Mouse (Mus musculus): Measurements from ENCODE around the gene Ffar4. TPM values are rescaled to one million over a fixed set of nuclear protein-coding genes. Genes with fewer than 3 reads are reported as not detected.

Ffar4 gene
- total RNA-seq, 2 experiments from 2014 or later, result not detected

DNA sequence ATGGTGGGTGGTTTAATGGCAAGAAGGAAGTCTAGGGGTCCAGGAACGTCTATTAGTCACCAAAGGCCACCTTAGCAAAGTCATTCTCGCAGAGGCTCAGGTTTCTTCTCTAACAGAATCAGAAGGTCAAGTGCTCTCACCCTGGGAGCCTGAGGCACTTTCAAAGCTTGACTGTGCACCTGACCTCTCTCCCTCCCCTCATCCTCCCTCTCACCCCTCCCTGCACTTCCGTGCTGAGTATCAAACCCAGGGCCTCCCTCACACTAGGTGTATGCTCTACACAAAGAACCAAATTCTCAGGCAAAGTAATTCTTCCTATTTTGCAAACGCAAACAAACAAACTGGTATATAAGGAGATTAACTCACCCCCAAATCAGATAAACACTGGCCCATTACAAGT is 640 bp upstream of the Ffar4 start:
- no peak for DNase-seq (ENCODE audit: low spot score in 2 of 2)

DNA sequence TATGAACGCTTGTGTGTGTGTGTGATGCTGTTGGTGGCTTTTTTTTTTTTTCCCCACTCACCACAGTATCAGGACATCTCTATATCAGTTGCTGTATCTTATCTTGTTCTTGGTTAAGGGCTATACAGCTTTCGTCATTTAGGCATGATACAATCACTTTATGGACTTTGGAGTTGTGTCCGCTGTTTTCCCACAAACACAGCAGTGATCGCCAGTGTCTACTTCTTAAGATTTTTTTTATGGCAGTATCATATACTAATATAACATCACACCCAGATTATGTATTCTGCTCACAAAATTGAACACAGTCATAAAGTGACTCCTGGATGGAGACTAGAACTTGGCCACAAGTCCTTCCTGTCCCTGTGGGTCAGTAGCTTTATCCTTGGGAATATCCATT is 11.0 kb downstream of the Ffar4 start:
- DNase-seq (ENCODE audit: low spot score in 2 of 2), result no peak

DNA sequence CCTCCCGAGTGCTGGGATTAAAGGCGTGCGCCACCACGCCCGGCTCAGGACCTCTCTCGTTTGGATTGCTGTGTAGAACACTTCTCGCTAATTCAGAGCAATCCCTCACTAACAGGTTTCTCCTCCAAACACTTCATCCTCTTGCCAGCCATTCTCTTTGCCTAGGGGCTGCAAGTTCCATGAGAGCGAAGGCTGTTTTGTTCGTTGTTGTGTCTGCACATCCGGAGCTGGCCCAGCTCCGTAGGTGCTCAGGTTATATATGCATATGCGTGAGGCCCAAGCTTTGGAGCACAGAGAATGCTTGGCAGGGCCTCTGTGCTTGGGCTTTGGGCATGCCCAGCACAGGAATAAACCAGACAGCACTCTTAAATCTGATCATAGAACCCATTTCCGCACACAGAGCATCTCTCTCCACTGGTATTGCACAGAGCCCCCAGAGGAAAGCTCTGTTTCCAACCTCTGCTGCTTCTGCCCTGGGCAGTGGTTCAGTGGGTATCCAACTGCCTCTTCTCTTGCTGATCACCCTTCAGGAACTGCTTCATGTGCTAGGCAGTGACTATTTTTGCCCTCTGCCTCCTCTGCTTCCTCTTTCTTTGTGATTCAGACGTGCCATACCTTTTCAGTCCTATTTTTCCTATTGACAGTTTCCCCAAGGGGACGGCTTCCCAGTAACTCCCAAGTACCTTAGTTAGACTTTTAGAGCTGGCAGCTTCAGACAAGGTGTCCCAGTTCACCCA is 12.8 kb downstream of the Ffar4 start:
- DNase-seq (ENCODE audit: low spot score in 2 of 2), result no peak

DNA sequence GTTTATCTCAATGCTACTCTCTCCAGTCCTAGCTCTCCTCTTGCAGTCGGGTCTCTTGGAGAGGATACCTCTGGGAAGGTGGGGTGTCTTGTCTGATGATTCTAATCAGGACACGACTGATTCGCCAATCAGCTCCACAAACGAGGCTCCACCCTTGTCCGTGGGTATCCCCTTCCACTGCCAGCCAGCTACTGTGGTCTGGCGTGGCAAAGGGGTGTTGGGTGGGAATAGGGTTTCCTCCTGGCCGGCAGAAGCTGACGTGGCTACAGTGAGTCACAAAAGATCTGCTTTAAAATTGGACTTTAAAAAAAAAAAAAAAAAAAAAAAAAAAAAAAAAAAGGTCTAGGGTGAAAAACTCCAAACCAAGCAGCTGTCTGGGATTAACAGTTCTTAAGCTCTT is 14.2 kb downstream of the Ffar4 start:
- no peak for DNase-seq (ENCODE audit: low spot score in 2 of 2)

DNA sequence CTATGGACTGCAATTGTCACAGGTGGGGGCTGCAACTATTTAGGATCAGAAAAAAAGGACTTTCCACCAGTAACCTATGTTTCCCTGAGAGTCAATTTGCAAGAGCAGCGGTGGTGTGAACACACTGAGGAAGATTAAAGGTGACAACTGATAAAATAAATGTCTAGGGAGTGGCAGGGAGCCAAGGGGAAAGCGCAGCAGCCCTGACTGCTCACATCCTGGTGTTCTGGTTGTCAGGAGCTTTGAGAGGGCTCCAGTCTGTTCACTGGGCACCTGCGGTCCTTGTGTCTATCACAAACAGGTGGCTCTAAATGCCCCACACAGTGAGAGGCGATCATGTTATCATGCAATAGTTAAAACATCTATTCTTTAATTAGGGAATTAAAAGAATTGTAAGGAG is 15.7 kb downstream of the Ffar4 start:
- no peak for DNase-seq (ENCODE audit: low spot score in 2 of 2)

DNA sequence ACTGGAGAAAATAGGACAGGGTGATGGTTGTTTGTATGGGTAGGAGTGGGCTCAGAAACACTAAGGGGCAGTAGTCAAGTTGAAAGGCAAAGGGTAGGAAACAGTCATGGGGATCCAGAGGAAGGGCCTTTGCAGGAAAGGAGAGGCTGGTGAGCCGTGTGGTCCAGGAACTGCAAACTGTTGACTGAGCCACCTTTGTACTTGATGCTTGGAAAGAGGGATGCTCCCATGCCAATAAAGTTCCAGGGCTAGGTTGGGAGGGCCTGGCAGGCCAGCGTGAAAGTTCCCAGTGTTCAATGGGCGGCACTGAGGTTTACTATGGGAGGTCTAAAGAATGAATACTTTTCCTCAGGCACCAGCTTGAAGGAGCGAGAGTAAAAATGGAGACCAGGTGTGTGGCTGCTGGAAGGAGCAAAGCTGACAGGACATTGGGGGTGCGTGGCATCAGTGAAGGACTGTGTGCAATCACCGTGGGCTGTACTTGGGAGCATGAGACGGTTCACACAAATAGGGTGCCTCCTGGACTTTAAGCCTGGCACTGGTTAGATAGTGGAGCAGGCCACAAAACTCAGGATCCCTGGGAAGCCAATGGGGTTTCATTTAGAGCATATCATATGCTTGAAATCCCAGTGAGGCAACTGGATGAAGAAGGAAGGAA is 18.1 kb downstream of the Ffar4 start:
- no peak for DNase-seq (ENCODE audit: low spot score in 2 of 2)

DNA sequence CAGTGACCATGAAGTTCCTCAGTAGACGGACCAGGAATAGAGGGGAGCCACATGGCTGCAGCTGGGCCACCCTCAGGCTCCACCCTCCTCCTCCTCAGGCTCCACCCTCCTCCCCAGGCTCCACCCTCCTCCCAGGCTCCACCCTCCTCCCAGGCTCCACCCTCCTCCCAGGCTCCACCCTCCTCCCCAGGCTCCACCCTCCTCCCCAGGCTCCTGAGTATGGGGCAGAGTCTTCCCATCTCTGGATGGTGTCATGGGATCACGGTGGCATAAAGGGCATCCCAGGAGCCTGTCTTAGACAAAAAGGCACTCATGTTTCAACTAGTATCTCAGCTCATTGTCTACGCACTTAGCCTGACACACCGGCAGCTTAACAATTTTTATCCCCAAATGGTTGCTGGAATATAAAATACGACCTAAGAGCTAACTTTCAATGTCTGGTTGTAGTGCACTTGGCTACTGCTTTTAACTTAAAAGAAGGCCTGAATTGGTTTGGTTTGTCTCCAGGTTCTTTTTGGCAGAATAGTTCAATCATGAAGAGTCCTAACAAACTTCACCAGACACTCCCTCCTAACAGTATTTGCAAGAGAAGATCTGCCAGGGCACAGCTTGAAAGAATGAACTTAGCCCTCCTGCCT is 23.4 kb downstream of the Ffar4 start:
- no peak for DNase-seq (ENCODE audit: low spot score in 2 of 2)

DNA sequence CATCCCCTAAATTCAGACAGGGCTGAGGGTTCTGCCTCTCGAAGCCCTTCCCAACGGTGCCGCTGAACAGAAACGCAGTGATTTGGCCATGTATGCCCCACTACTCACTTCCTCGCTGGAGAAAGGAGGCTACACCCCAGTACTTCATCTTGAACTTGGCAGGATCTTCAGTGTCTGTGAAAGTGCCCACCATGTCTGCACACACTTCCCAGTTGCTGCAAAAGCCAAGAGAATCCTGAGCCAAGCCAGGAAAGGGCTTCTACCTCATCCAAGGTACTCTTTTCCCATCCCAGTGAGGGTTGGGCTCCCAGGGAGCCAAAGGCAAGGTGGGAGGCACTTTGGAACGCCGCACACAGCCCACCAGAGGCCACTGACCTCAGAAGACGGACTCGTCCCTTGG is 27.1 kb downstream of the Ffar4 start:
- no peak for DNase-seq (ENCODE audit: low spot score in 2 of 2)

DNA sequence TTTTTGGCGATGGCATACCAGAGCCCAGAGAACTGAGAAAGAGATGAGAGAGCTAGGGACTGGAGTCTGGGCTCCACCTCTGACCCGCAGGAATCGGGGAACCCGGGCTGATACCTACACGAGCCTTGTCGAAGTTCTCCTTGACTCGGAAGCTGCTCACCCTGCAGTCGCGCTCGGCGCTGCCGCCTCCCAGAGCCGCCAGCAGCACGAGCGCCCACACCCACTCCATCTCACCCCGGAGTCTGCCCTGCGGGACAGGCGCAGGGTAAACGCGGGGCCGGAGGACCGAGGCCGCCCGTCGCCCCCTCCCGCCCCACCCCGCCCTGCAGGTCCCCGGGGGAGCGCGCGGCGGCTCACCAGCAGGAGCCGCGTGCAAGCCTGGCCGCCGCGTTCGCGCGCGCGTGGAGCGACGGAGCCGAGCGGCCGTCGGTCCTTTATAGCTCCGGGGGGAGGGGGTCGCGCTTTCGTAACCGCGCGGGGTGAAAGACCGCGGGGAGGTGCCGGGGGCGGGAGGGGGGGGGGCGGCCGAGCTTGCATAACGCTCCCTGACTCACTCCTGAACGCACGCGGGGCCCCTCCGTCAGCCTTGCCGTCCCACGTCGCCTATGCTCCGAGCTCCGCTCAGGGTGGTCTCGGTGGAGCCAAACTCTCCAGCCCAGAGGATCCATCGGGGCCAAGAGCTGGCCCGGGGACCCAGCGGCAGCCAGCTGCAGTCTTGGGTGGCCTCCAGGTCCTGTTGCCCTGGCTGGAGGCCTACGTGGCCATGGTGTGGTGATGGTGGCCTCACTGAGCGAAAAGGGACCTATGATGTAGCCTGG is 27.7 kb downstream of the Ffar4 start:
- DNase-seq (ENCODE audit: low spot score in 2 of 2), result peak; percentile 6 to 19

DNA sequence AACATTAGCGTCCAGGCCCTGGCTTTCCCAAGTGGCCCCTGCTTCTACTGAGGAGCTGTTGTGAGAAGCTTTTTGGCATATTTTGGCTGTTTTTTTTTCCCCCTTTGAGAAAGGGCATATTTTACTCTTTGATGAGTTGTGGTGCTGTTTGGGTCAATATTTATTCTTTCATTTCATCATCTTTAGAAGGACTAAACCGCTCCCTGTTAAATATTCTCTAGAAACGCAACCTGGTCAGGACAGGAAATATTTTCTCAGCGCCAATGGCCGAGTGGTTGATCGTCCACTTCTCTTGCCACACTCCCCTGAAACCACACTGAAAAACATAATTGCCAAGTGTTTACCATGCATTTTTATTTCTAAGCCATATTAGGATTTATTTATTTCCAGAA is 28.3 kb downstream of the Ffar4 start, which contains the start of gene Rbp4:
TSS of gene Rbp4 (minus strand) at position 63 of the 392 bp plus-strand sequence.
- DNase-seq (ENCODE audit: low spot score in 2 of 2), result no peak

DNA sequence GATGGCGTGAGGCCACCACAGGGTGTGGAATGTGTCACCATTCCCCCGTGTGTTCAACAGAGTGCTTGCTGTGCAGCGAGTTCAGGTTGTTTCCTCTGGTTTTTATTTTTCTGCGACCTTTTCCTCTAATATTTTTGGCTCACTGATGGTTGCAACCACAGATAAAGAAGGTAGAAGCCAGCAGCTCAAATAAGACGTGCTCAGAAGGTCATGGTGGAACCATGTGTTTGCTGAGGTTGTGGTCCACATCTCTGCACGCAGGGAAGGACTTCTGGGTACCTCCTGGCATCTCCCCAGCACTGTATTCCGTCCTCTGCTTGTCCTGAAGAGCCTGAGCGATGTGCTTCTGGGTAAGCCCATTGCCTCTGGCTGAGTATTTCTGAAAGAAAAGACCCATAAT is 29.8 kb downstream of the Ffar4 start:
- DNase-seq (ENCODE audit: low spot score in 2 of 2), result no peak

DNA sequence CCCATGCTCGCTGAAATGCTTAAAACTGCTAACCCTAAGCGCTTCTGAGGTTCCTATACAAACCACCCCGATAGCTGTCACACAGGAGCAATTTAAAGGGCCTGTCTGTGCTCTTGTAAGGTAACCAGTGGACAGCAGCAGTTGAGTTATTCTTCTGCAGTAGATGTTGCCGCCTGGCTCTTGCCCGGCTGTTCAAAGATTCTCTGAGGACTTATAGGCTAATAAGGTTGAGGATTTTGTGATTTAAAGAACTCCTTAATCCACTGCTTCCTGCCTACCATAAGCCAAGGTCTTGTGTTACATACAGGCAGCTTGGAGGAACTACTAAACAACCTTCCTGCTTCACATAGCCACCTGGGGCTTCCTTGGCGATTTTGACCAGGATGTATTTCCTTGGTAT is 35.6 kb downstream of the Ffar4 start, which contains the start of gene Pde6c:
TSS of gene Pde6c (plus strand) at position 301 of the 400 bp plus-strand sequence.
- no peak for DNase-seq (ENCODE audit: low spot score in 2 of 2)

DNA sequence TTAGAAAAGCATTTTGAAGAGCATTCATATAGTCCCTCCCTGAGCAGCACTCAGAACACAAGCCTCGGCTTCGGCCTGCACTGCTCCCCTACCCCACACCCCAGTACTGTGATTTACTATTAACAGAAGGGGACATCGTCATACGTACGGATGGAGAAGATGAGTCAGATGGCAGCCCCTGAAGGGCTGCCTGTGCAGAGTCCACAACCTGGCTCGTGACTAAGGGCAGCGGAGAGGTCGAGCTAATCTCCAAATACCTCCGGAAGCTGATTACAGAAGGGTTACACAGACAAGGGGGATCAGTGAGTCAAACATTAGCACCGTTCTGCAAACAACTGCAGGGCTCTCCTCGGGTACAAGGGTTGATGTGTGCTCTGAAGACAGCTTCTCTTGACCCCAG is 37.1 kb downstream of the Ffar4 start:
- DNase-seq (ENCODE audit: low spot score in 2 of 2), result no peak

DNA sequence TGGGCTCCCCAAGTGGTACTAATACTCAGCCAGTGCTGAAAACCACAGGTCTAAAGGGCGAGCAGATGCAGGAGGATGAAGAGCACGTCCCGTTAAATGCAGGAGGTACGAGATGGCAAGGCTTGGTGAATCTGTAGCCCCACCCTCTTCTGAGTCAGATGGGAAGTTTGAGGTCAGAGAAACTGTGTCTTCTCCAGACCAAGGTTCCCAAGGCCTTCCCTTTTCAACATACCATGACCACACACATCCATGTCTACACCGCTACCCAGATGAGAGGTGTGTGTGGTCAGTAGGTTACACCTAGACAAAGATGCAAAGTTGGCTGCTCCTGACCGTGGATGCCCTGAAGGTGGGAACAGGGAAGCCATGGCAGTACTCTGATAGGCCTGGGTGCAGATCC is 37.9 kb downstream of the Ffar4 start:
- DNase-seq (ENCODE audit: low spot score in 2 of 2), result no peak

DNA sequence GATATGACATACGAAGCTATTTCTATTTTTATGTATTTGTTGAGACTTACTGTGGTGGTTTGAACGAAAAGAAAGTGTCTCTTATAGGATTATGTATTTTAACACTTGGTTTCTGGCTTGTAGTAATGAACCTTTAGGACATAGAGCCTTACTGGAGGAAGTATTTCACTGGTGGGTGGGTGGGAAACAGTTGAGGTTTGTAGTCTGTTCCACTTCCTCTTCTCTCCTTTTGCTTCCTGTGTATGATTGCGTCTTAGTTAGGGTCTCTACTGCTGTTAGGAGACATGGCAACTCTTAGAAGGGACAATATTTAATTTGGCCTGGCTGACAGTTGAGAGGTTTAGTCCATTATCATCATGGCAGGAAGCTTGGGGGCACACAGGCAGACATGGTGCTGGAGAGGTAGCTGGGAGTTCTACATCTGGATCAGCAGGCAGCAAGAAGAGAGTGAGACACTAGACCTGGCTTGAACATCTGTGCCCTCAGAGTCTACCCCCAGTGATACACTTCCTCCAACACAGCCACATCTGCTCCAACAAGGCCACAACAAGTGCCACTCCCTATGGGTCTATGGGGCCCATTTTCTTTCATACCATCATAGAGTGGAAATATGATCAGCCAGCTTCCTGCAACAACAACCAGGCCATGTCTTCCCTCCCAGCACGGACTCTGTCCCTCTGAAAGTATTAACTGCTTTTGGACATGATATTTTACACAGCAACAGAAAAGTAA is 46.8 kb downstream of the Ffar4 start:
- no peak for DNase-seq (ENCODE audit: low spot score in 2 of 2)

DNA sequence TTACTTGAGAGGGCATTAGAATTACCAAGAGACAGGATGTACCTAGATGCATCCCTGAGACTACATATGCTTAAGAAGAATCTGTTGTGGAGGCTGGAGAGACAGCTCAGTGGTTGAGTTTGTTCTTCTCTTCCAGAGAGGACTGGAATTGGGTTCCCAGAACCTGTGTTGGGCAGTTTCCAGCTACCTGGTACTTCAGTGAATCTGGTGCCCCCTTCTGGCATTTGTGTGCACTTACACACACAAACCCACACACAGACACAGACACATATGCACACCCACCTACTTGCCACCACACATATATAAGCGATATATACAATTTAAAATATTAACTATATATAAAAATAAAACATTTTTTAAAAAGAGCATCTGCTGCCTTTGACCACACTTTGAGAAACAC is 59.4 kb downstream of the Ffar4 start:
- no peak for DNase-seq (ENCODE audit: low spot score in 2 of 2)

DNA sequence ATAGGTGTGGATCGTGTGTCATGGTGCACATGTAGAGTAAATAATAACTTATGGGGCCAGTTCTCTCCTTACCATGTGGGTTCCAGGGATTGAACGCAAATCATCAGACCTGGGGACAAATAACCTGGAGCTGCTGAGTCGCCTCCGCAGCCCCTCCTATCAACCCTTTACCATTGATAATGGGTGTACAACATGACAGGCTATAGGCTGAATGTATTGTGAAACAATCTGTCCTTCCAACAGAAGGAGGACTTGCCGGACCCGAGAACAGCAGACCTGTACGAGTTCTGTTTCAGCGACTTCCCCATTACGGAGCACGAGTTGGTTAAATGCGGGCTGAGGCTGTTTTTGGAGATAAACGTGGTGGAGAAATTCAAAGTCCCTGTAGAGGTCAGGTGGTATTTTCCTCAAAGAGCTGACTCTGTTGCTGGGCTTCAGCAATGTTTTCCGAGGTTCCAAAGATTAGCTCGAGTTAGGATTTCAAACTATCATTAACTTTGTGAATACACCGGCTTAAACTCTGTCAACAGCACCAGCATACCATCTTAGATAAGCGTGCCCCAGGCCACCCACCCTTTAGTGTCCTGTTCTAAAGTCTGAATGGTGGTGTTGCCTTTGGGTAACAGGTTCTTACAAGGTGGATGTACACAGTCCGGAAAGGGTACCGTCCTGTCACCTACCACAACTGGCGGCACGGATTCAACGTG is 64.9 kb downstream of the Ffar4 start:
- DNase-seq (ENCODE audit: low spot score in 2 of 2), result no peak

All from layer of hippocampus, postnatal 14 days (tissue).